Mouse (Mus musculus): ENCODE results near the gene Hbq1b.

DNA sequence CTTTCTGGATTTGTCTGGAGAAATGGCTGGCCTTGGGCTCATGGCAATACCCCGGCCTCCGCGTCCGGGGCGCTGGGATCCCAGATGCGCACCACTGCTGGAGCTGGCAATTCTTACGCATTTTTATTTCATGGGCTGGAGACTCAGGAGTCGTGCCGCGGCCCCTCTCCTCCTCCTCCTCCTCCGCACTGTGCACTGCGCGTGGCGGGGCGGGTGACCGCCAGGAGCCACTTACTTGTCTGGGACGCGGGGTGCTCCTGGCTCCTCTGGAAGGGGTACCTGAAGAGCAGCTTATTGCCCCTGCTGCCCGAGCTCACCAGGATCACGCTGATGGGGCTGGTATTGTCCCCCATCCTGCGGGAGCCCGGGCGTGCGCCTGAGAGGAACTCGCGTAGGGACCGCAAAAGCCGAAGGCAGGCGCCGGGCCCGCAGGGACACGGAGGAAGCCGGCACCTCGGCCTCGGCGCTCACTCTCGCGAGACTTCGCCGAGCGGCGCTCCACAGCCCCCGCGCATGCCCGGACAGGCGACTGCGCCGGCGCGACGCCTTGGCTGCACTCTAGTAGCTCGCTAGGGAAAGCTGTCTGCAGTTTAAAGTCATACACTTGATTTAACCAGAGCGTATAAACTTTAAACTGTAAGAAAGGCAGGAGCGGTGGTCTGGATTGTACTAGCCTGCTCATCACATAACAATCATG, 19.4 kb upstream of the Hbq1b start, which contains the start of gene Nprl3:
- TF ChIP-seq CTCF (IDR thresholded peaks at IDR 0.05; ENCODE audit: control insufficient read depth, insufficient read depth, insufficient read length): no peak
- no peak for TF ChIP-seq USF1 (IDR thresholded peaks at IDR 0.05; ENCODE audit: low read depth)
- TF ChIP-seq MAX (IDR thresholded peaks at IDR 0.05): peak; percentile 75
- no peak for TF ChIP-seq FOSL1 (IDR thresholded peaks at IDR 0.05; ENCODE audit: insufficient read depth, low read length, poor library complexity, severe bottlenecking)
- no peak for TF ChIP-seq MYOD1 (IDR thresholded peaks at IDR 0.05; ENCODE audit: control insufficient read depth, insufficient read length, low read depth)
- no peak for TF ChIP-seq CEBPB (IDR thresholded peaks at IDR 0.05; ENCODE audit: low read depth)
